Mouse (Mus musculus) kidney, adult 2 months (tissue): ENCODE data around the gene Htatsf1. TPM values are rescaled to one million over a fixed set of nuclear protein-coding genes. Genes with fewer than 3 reads are reported as not detected.
A peak's percentile ranks its signal among the peaks of the same experiment; 100 is the strongest.

ENCODE experiments used
- DNase-seq: peaks from one replicate; pipeline ENCODE4 v3.0.0; 2021
- H3K27ac ChIP-seq: fragments of 200-500 bp; 2 replicates; pipeline ENCODE4 v1.5.1; 2012; ENCODE audit warnings: low read depth, low read length, control low read depth, inconsistent platforms; ENCODE audit not compliant: insufficient read depth
- H3K27me3 ChIP-seq: fragments of 200-500 bp; replicated peaks from 2 replicates; pipeline ENCODE4 v1.6.1; 2012; ENCODE audit warnings: mild to moderate bottlenecking, moderate library complexity, low read length, inconsistent platforms; ENCODE audit not compliant: control insufficient read depth, insufficient read depth
- H3K36me3 ChIP-seq: fragments of 200-500 bp; 2 replicates; pipeline ENCODE4 v1.6.1; 2012; ENCODE audit warnings: mild to moderate bottlenecking, moderate library complexity, low read length, inconsistent platforms; ENCODE audit not compliant: control insufficient read depth, insufficient read depth
- H3K4me1 ChIP-seq: fragments of 200-500 bp; 2 replicates; pipeline ENCODE4 v1.6.1; 2011; ENCODE audit warnings: low read length; ENCODE audit not compliant: control insufficient read depth, insufficient read depth
- H3K4me3 ChIP-seq: fragments of 200-500 bp; 2 replicates; pipeline ENCODE4 v1.5.1; 2011; ENCODE audit warnings: mild to moderate bottlenecking, low read depth, low read length, control low read depth; ENCODE audit not compliant: insufficient read depth
- CTCF ChIP-seq: fragments of 200-500 bp; conservative IDR thresholded peaks from 2 replicates; pipeline ENCODE4 v1.5.1; 2011; ENCODE audit warnings: low read depth, mild to moderate bottlenecking, control low read depth, low read length, moderate library complexity, mixed read lengths; ENCODE audit not compliant: insufficient read depth, insufficient read length
- POLR2A ChIP-seq: fragments of 200-500 bp; IDR thresholded peaks from one replicate; pipeline ENCODE4 v1.6.1; 2011; ENCODE audit warnings: low read depth, low read length, control low read depth
- whole genome bisulfite sequencing: fragments of 180-500 bp; shearing (Covaris S2); methylation state at CpG from one replicate; pipeline ENCODE4 v1.1.7; 2018; 5-methylcytosine and 5-hydroxymethylcytosine counted together
- polyA plus RNA-seq: library from polyadenylated mRNA; depleted of rRNA; stranded (reverse); fragments of >200 nt; gene quantifications from 2 replicates; pipeline ENCODE4 v1.2.3, GENCODE M21; 2012; rRNA removed

Htatsf1 gene
- polyA plus RNA-seq, result 12.5 and 14.7 TPM in 2 replicates

- WGBS, result under 1% methylated on average over 79 of the region's 85 CpGs
These were observed at the start of gene Htatsf1 for GRCm38 (mm10) chrX:57053174-57053992. Gene Htatsf1, plus strand, starts transcription at chrX:57053583.

GRCm38 (mm10) chrX:57012891-57013290 is 40.5 kb upstream of the Htatsf1 start:
- no peak overlapping the region for H3K4me3 ChIP-seq
- H3K27ac ChIP-seq, result no peak overlapping the region
- TF ChIP-seq CTCF, result no peak
- no peak for TF ChIP-seq POLR2A
- 65% methylated on average over 2 of the region's 2 CpGs for WGBS
- no peaks in the 10 kb centered on the region for H3K4me1 ChIP-seq
- no peaks in the 10 kb centered on the region for H3K27me3 ChIP-seq
- H3K36me3 ChIP-seq, result no peaks in the 10 kb centered on the region
- peak; percentile 55 for DNase-seq

More at GRCm38 (mm10) chrX:57053174-57053992, at the start of gene Htatsf1:
- Histone ChIP-seq H3K4me3 (peak within 1 kb of the TSS; percentile 97), H3K4me1 (no peaks in the 10 kb centered on the region), H3K27ac (peak within 1 kb of the TSS; percentile 98), H3K27me3 (no peaks in the 10 kb centered on the region), H3K36me3 (no peaks in the 10 kb centered on the region)
- DNase-seq, result peak; percentile 85
- TF ChIP-seq POLR2A, result no peak
- TF ChIP-seq CTCF, result no peak

GRCm38 (mm10) chrX:57042774-57043173 is 10.6 kb upstream of the Htatsf1 start, which contains the start of gene Brs3:
Gene Brs3, plus strand, starts transcription at chrX:57043074.
- H3K4me1 ChIP-seq, result no peaks in the 10 kb centered on the region
- WGBS, result 59% methylated on average over 5 of the region's 5 CpGs
- no peak within 1 kb of the TSS for H3K27ac ChIP-seq
- H3K36me3 ChIP-seq, result no peaks in the 10 kb centered on the region
- DNase-seq, result no peak
- TF ChIP-seq CTCF (no peak), POLR2A (no peak)
- no peaks in the 10 kb centered on the region for H3K27me3 ChIP-seq
- no peak within 1 kb of the TSS for H3K4me3 ChIP-seq

GRCm38 (mm10) chrX:57043869-57044268 is 9.5 kb upstream of the Htatsf1 start:
- no peak overlapping the region for H3K27ac ChIP-seq
- H3K4me1 ChIP-seq, result no peaks in the 10 kb centered on the region
- no peak for TF ChIP-seq CTCF
- whole genome bisulfite sequencing, result 55% methylated on average over 6 of the region's 6 CpGs
- H3K27me3 ChIP-seq, result no peaks in the 10 kb centered on the region
- H3K4me3 ChIP-seq, result no peak overlapping the region
- no peak for DNase-seq
- no peaks in the 10 kb centered on the region for H3K36me3 ChIP-seq

- Histone ChIP-seq H3K4me3 (peak overlapping the region; percentile 97), H3K27me3 (no peaks in the 10 kb centered on the region), H3K4me1 (no peaks in the 10 kb centered on the region), H3K27ac (peak overlapping the region; percentile 98), H3K36me3 (no peaks in the 10 kb centered on the region)
- no peak for DNase-seq
- no peak for TF ChIP-seq POLR2A
- no peak for TF ChIP-seq CTCF
- WGBS, result 1% methylated on average over 4 of the region's 4 CpGs
These were observed 572 bp upstream of the Htatsf1 start for GRCm38 (mm10) chrX:57052848-57053173.

- Histone ChIP-seq H3K27ac (peak overlapping the region; percentile 9; the same call in 1 of the 2 replicates), H3K4me3 (peak overlapping the region; percentile 77), H3K27me3 (no peaks in the 10 kb centered on the region), H3K36me3 (no peaks in the 10 kb centered on the region), H3K4me1 (no peaks in the 10 kb centered on the region)
- DNase-seq, result no peak
- 3% methylated on average over 11 of the region's 11 CpGs for WGBS
- TF ChIP-seq CTCF (no peak), POLR2A (no peak)
These were observed 606 bp downstream of the Htatsf1 start for GRCm38 (mm10) chrX:57053993-57054385.

GRCm38 (mm10) chrX:57081496-57081895 is 28.1 kb downstream of the Htatsf1 start:
- Histone ChIP-seq H3K36me3 (no peaks in the 10 kb centered on the region), H3K27ac (no peak overlapping the region), H3K27me3 (no peaks in the 10 kb centered on the region), H3K4me1 (no peaks in the 10 kb centered on the region), H3K4me3 (no peak overlapping the region)
- no peak for DNase-seq
- 59% methylated on average over 5 of the region's 5 CpGs for WGBS
- no peak for TF ChIP-seq CTCF
- TF ChIP-seq POLR2A, result no peak

GRCm38 (mm10) chrX:57087806-57088205 is 34.4 kb downstream of the Htatsf1 start, which contains the start of gene Vgll1:
Gene Vgll1, plus strand, starts transcription at chrX:57088106.
- no peaks in the 10 kb centered on the region for H3K27me3 ChIP-seq
- no peak for DNase-seq
- no peaks in the 10 kb centered on the region for H3K36me3 ChIP-seq
- H3K4me1 ChIP-seq, result no peaks in the 10 kb centered on the region
- no peak within 1 kb of the TSS for H3K4me3 ChIP-seq
- TF ChIP-seq CTCF (no peak), POLR2A (no peak)
- WGBS, result 81% methylated on average over 4 of the region's 4 CpGs
- H3K27ac ChIP-seq, result no peak within 1 kb of the TSS
